Mouse (Mus musculus): ENCODE data around the gene Smpx. TPM values are rescaled to one million over a fixed set of nuclear protein-coding genes. Genes with fewer than 3 reads are reported as not detected.

The Smpx gene
- not detected in 2 replicates for total RNA-seq (2012; rRNA removed)
- total RNA-seq (2014; rRNA removed) = not detected in 2 replicates
- polyA plus RNA-seq (2012; ENCODE audit: insufficient read length, low read depth) = not detected in 2 replicates

DNA sequence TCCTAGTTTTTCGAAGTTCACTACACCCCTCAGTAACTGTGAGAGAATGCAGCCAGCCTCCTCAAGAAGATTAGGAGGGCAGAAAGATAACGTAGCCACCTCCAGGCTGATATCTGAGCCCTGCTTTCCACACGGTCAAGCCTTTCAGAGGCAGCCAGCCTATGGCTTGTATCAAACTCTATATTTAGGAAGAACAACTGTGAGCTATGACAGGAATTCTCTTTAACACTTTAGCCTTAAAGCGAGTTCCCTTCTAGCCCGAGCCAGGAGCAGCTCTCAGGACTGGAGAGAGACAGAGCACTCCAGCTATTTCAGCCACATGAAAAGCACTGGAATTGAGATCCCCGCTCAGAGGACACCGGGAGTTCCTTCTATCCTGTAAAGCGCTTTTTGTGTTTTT lies at the start of gene Smpx:
TSS of gene Smpx (plus strand) at position 49 of the 400 bp plus-strand sequence.
- H3K4me2 ChIP-seq (ENCODE audit: insufficient read depth, low read depth, poor library complexity, severe bottlenecking) = no peak within 1 kb of the TSS
- no peaks in the 10 kb centered on the region for H3K27me3 ChIP-seq (replicated peaks)
- no peaks in the 10 kb centered on the region for H3K4me1 ChIP-seq (ENCODE audit: control insufficient read depth in 1 of 2, insufficient read depth in 2 of 2)
- no peaks in the 10 kb centered on the region for H3K9me3 ChIP-seq (replicated peaks; ENCODE audit: low read length)
- dilution Hi-C loops (cut with MboI; ENCODE audit: extremely low pct_ligation_motif_present, extremely low pct_unique_long_range_greater_than_20kb, low sequenced_read_pairs) (no loop called here), in situ Hi-C loops (cut with MboI; ENCODE audit: low pct_ligation_motif_present, low pct_unique_long_range_greater_than_20kb, low sequenced_read_pairs) (no loop called here)
- no peaks in the 10 kb centered on the region for H3K79me2 ChIP-seq (replicated peaks; ENCODE audit: control insufficient read depth, extremely low read depth, insufficient read depth, poor library complexity, severe bottlenecking)
- no peak within 1 kb of the TSS for H3K4me3 ChIP-seq (replicated peaks in 1 of 3; ENCODE audit: low read depth in 2 of 3, low read length in 2 of 3, poor library complexity in 1 of 3)
- TF ChIP-seq CHD1 (IDR thresholded peaks at IDR 0.05; ENCODE audit: low read depth, low read length) (no peak), RAD21 (IDR thresholded peaks at IDR 0.05; ENCODE audit: low read depth, low read length) (no peak), NELFE (IDR thresholded peaks at IDR 0.05; ENCODE audit: low read depth, low read length) (no peak), JUN (IDR thresholded peaks at IDR 0.05; ENCODE audit: insufficient read depth, low read depth, low read length) (no peak), USF2 (conservative IDR thresholded peaks at IDR 0.05; ENCODE audit: low read depth, low read length) (no peak), POLR2AphosphoS2 (IDR thresholded peaks at IDR 0.05; ENCODE audit: low read depth, low read length) (no peak), HCFC1 (IDR thresholded peaks at IDR 0.05; ENCODE audit: low read depth, low read length) (no peak)
- no peak within 1 kb of the TSS for H3K27ac ChIP-seq (ENCODE audit: insufficient read depth, low read depth)
- no peak within 1 kb of the TSS for H3K9ac ChIP-seq (ENCODE audit: insufficient read depth, low read depth)
- no peak for DNase-seq (ENCODE audit: extremely low read depth)
- H3K36me3 ChIP-seq (replicated peaks in 1 of 2; ENCODE audit: control insufficient read depth in 1 of 2, insufficient read depth in 1 of 2, low read length in 1 of 2) = no peaks in the 10 kb centered on the region

GRCm38 (mm10) chrX:157655047-157655446 lies 43.7 kb upstream of the Smpx start:
- in situ Hi-C loops (cut with MboI; ENCODE audit: low pct_ligation_motif_present, low pct_unique_long_range_greater_than_20kb, low sequenced_read_pairs) = no loop called here
- dilution Hi-C loops (cut with MboI; ENCODE audit: extremely low pct_ligation_motif_present, extremely low pct_unique_long_range_greater_than_20kb, low sequenced_read_pairs) = no loop called here
- H3K9ac ChIP-seq (ENCODE audit: insufficient read depth, low read depth) = no peak overlapping the region

DNA sequence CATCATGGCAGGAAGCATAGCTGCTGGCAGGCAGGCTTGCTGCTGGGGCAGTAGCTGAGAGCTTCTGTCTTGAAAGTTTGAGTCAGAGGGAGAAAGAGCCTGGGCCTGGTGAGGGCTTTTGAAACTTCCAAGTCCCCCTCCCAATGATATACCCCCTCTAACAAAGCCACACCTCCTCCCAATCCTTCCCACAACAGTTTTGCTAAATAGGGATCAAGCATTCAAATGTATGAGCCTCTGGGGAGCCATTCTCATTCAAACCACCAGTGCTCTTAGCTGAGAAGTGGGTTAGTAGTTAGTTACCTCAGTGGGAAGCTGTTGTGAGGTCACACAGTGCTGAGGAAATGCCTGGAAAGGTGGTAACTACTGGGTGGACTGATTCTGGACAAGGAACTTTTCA lies 41.4 kb upstream of the Smpx start:
- Histone ChIP-seq H3K27ac (ENCODE audit: insufficient read depth, low read depth) (no peak overlapping the region), H3K9me3 (replicated peaks; ENCODE audit: low read length) (no peaks in the 10 kb centered on the region), H3K79me2 (replicated peaks; ENCODE audit: control insufficient read depth, extremely low read depth, insufficient read depth, poor library complexity, severe bottlenecking) (no peaks in the 10 kb centered on the region), H3K4me2 (ENCODE audit: insufficient read depth, low read depth, poor library complexity, severe bottlenecking) (no peak overlapping the region), H3K9ac (ENCODE audit: insufficient read depth, low read depth) (no peak overlapping the region), H3K36me3 (replicated peaks in 1 of 2; ENCODE audit: control insufficient read depth in 1 of 2, insufficient read depth in 1 of 2, low read length in 1 of 2) (no peaks in the 10 kb centered on the region), H3K4me1 (ENCODE audit: control insufficient read depth in 1 of 2, insufficient read depth in 2 of 2) (no peaks in the 10 kb centered on the region), H3K27me3 (replicated peaks) (no peaks in the 10 kb centered on the region), H3K4me3 (replicated peaks in 1 of 3; ENCODE audit: low read depth in 2 of 3, low read length in 2 of 3, poor library complexity in 1 of 3) (no peak overlapping the region)
- no peak for DNase-seq (ENCODE audit: extremely low read depth)
- dilution Hi-C loops (cut with MboI; ENCODE audit: extremely low pct_ligation_motif_present, extremely low pct_unique_long_range_greater_than_20kb, low sequenced_read_pairs) = no loop called here
- no peak for TF ChIP-seq ELF1 (IDR thresholded peaks at IDR 0.05; ENCODE audit: low read depth, low read length)
- TF ChIP-seq NELFE (IDR thresholded peaks at IDR 0.05; ENCODE audit: low read depth, low read length) = no peak
- TF ChIP-seq MAFK (IDR thresholded peaks at IDR 0.05; ENCODE audit: insufficient replicate concordance, low read length) = no peak
- no peak for TF ChIP-seq TCF12 (IDR thresholded peaks at IDR 0.05; ENCODE audit: low read depth, low read length)
- no peak for TF ChIP-seq JUN (IDR thresholded peaks at IDR 0.05; ENCODE audit: insufficient read depth, low read depth, low read length)
- no peak for TF ChIP-seq KAT2A (IDR thresholded peaks at IDR 0.05; ENCODE audit: insufficient replicate concordance, low read length)
- no peak for TF ChIP-seq POLR2AphosphoS2 (IDR thresholded peaks at IDR 0.05; ENCODE audit: low read depth, low read length)
- no peak for TF ChIP-seq MEF2A (IDR thresholded peaks at IDR 0.05; ENCODE audit: borderline replicate concordance, low read depth, low read length)
- TF ChIP-seq NRF1 (IDR thresholded peaks at IDR 0.05; ENCODE audit: low read depth, low read length) = no peak
- TF ChIP-seq CHD1 (IDR thresholded peaks at IDR 0.05; ENCODE audit: low read depth, low read length) = no peak
- no peak for TF ChIP-seq IRF4 (IDR thresholded peaks at IDR 0.05; ENCODE audit: low read depth, low read length)
- no peak for TF ChIP-seq MXI1 (IDR thresholded peaks at IDR 0.05; ENCODE audit: low read depth, low read length)
- TF ChIP-seq RAD21 (IDR thresholded peaks at IDR 0.05; ENCODE audit: low read depth, low read length) = no peak
- no peak for TF ChIP-seq RCOR1 (conservative IDR thresholded peaks at IDR 0.05; ENCODE audit: low read depth, low read length)
- TF ChIP-seq ETS1 (conservative IDR thresholded peaks at IDR 0.05; ENCODE audit: low read depth, low read length) = no peak
- TF ChIP-seq TBP (conservative IDR thresholded peaks at IDR 0.05; ENCODE audit: low read depth, low read length) = no peak
- no peak for TF ChIP-seq SIN3A (IDR thresholded peaks at IDR 0.05; ENCODE audit: low read length)
- TF ChIP-seq MAZ (IDR thresholded peaks at IDR 0.05; ENCODE audit: low read depth, low read length) = no peak
- no peak for TF ChIP-seq MYC (IDR thresholded peaks at IDR 0.05; ENCODE audit: low read depth, low read length)
- in situ Hi-C loops (cut with MboI; ENCODE audit: low pct_ligation_motif_present, low pct_unique_long_range_greater_than_20kb, low sequenced_read_pairs) = no loop called here

More at GRCm38 (mm10) chrX:157655047-157655446, 43.7 kb upstream of the Smpx start:
- H3K36me3 ChIP-seq (replicated peaks in 1 of 2; ENCODE audit: control insufficient read depth in 1 of 2, insufficient read depth in 1 of 2, low read length in 1 of 2) = no peaks in the 10 kb centered on the region
- H3K4me2 ChIP-seq (ENCODE audit: insufficient read depth, low read depth, poor library complexity, severe bottlenecking) = no peak overlapping the region
- no peaks in the 10 kb centered on the region for H3K27me3 ChIP-seq (replicated peaks)
- TF ChIP-seq E2F4 (IDR thresholded peaks at IDR 0.05; ENCODE audit: insufficient replicate concordance, low read depth, low read length) = no peak
- no peak for TF ChIP-seq SIN3A (IDR thresholded peaks at IDR 0.05; ENCODE audit: low read length)
- H3K9me3 ChIP-seq (replicated peaks; ENCODE audit: low read length) = no peaks in the 10 kb centered on the region
- H3K4me3 ChIP-seq (replicated peaks in 1 of 3; ENCODE audit: low read depth in 2 of 3, low read length in 2 of 3, poor library complexity in 1 of 3) = no peak overlapping the region
- no peaks in the 10 kb centered on the region for H3K79me2 ChIP-seq (replicated peaks; ENCODE audit: control insufficient read depth, extremely low read depth, insufficient read depth, poor library complexity, severe bottlenecking)
- no peak for DNase-seq (ENCODE audit: extremely low read depth)
- no peak overlapping the region for H3K27ac ChIP-seq (ENCODE audit: insufficient read depth, low read depth)
- H3K4me1 ChIP-seq (ENCODE audit: control insufficient read depth in 1 of 2, insufficient read depth in 2 of 2) = no peaks in the 10 kb centered on the region

Measured in CH12.LX (cell line).